Mouse (Mus musculus) cortical plate, adult 2 months (tissue): ENCODE results near the gene Cpne1. TPM values are rescaled to one million over a fixed set of nuclear protein-coding genes. Genes with fewer than 3 reads are reported as not detected.
"Not testable (repeated sequence)": the region's sequence is repeated elsewhere in the genome, so short reads cannot be mapped to it uniquely, and the experiment has no call there.

Source experiments
- H3K27ac ChIP-seq: fragments of 200-500 bp; 2 replicates; pipeline ENCODE4 v1.5.1; 2012; ENCODE audit warnings: low read length, control low read depth, inconsistent platforms; ENCODE audit not compliant: insufficient read depth
- H3K4me1 ChIP-seq: fragments of 200-500 bp; 2 replicates; pipeline ENCODE4 v1.6.1; 2011; ENCODE audit warnings: low read length; ENCODE audit not compliant: control insufficient read depth, insufficient read depth
- H3K4me3 ChIP-seq: fragments of 200-500 bp; 2 replicates; pipeline ENCODE4 v1.5.1; 2011; ENCODE audit warnings: mild to moderate bottlenecking, low read length, control low read depth; ENCODE audit not compliant: insufficient read depth
- CTCF ChIP-seq: fragments of 200-500 bp; IDR thresholded peaks from 2 replicates; pipeline ENCODE4 v1.5.1; 2011; ENCODE audit warnings: mild to moderate bottlenecking, control low read depth, low read length; ENCODE audit not compliant: insufficient read depth; ENCODE audit errors: extremely low read depth
- POLR2A ChIP-seq: fragments of 200-500 bp; IDR thresholded peaks from 2 replicates; pipeline ENCODE4 v1.6.1; 2011; ENCODE audit warnings: mild to moderate bottlenecking, low read length, control low read depth; ENCODE audit not compliant: insufficient read depth; ENCODE audit errors: extremely low read depth
- polyA plus RNA-seq: library from polyadenylated mRNA; depleted of rRNA; stranded (reverse); fragments of >200 nt; gene quantifications from 2 replicates; pipeline ENCODE4 v1.2.3, GENCODE M21; 2012

Cpne1 gene
- polyA plus RNA-seq, 1 experiment: 46.7 TPM

GRCm38 (mm10) chr2:156135695-156136094 lies 23.9 kb upstream of the Cpne1 start:
- H3K27ac ChIP-seq: no peak overlapping the region
- H3K4me1 ChIP-seq: no peaks in the 10 kb centered on the region
- no peak overlapping the region for H3K4me3 ChIP-seq
- TF ChIP-seq POLR2A (no peak), CTCF (peak; percentile 31)

GRCm38 (mm10) chr2:156134161-156134560 lies 22.4 kb upstream of the Cpne1 start:
- H3K4me1 ChIP-seq: no peaks in the 10 kb centered on the region
- TF ChIP-seq CTCF: no peak
- TF ChIP-seq POLR2A: no peak
- no peak overlapping the region for H3K27ac ChIP-seq
- H3K4me3 ChIP-seq: no peak overlapping the region

- Histone ChIP-seq H3K4me1 (no peaks in the 10 kb centered on the region), H3K4me3 (no peak within 1 kb of the TSS), H3K27ac (no peak within 1 kb of the TSS)
- no peak for TF ChIP-seq CTCF
- TF ChIP-seq POLR2A: no peak
Measured at GRCm38 (mm10) chr2:156126992-156127391, 15.2 kb upstream of the Cpne1 start, which contains the start of gene Gm28036. Gene Gm28036, minus strand, starts transcription at chr2:156127092.

GRCm38 (mm10) chr2:156123731-156124130 lies 12.0 kb upstream of the Cpne1 start:
- no peak overlapping the region for H3K4me3 ChIP-seq
- H3K4me1 ChIP-seq: no peaks in the 10 kb centered on the region
- TF ChIP-seq CTCF (no peak), POLR2A (no peak)
- no peak overlapping the region for H3K27ac ChIP-seq

- Histone ChIP-seq H3K4me1 (no peaks in the 10 kb centered on the region), H3K4me3 (no peak overlapping the region), H3K27ac (no peak overlapping the region)
- TF ChIP-seq CTCF (no peak), POLR2A (no peak)
Measured at GRCm38 (mm10) chr2:156119566-156119965, 7.8 kb upstream of the Cpne1 start.

- not testable (repeated sequence) for H3K27ac ChIP-seq
Measured at GRCm38 (mm10) chr2:156112080-156112423, 287 bp upstream of the Cpne1 start.

GRCm38 (mm10) chr2:156110627-156111357 lies 973 bp downstream of the Cpne1 start:
- TF ChIP-seq POLR2A (no peak), CTCF (no peak)
- H3K4me1 ChIP-seq: peaks cover 2% of the 10 kb centered on the region
- H3K27ac ChIP-seq: peak overlapping the region; percentile 99; the same call in 1 of the 2 replicates
- H3K4me3 ChIP-seq: peak overlapping the region; percentile 89

More at GRCm38 (mm10) chr2:156112080-156112423, 287 bp upstream of the Cpne1 start:
- not testable (repeated sequence) for H3K4me1 ChIP-seq
- peak overlapping the region; percentile 89 for H3K4me3 ChIP-seq

GRCm38 (mm10) chr2:156091926-156092325 lies 19.8 kb downstream of the Cpne1 start:
- H3K4me1 ChIP-seq: peaks cover 16% of the 10 kb centered on the region
- no peak overlapping the region for H3K4me3 ChIP-seq
- no peak overlapping the region for H3K27ac ChIP-seq
- TF ChIP-seq POLR2A: no peak
- TF ChIP-seq CTCF: no peak

GRCm38 (mm10) chr2:156089799-156090198 lies 22.0 kb downstream of the Cpne1 start:
- H3K4me3 ChIP-seq: no peak overlapping the region
- no peak for TF ChIP-seq POLR2A
- no peak for TF ChIP-seq CTCF
- peaks cover 21% of the 10 kb centered on the region for H3K4me1 ChIP-seq
- 0 out of 2 replicates have a peak overlapping the region, but pooled peaks have one; percentile 4 for H3K27ac ChIP-seq

GRCm38 (mm10) chr2:156087391-156088110 lies 24.2 kb downstream of the Cpne1 start:
- H3K27ac ChIP-seq: no peak overlapping the region
- H3K4me3 ChIP-seq: no peak overlapping the region
- TF ChIP-seq POLR2A (no peak), CTCF (no peak)
- H3K4me1 ChIP-seq: peaks cover 19% of the 10 kb centered on the region
